Mouse (Mus musculus): ENCODE results near the gene Naxe.

Gene Naxe

DNA sequence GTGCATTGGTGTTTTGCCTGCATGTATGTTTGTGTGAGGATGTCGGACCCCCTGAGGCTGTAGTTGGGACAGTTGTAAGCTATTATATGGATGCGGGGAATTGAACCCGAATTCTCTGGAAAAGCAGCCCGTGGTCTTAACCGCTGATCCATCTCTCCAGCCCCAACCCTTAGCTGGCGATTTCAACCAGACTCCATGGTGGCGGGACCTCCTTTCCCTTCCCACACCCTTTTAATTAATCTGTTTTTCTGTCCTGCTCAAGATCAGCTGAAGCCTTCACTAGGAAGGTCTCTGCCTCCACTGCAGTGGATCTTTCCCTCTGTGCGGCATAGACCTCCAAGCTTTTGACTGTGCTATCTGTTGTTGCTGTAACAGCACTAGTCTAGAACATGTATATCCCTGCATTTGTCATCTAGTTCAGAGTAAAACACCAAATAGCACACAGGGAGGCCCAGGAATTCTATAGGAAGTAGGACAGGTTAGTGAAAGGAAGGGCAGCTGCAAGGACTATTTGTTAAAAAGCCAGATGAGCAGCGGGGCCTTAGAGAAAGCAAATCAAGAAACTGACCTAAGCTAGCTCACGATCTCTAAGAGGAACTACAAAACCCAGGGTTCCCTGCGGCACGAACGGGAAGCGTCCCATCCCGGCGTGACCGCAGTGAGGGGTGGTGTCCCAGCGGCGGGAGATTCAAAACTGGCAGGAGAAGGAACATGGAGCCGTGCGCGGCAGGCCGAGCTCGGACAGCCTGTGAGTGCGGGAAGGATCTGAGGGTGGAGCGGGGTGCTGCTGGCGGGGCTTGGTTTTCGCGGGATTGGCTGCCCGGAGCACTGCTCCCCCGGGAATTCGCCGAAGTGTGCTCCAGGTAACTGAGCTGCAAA, 23.3 kb upstream of the Naxe start, which contains the start of gene Iqgap3:
Gene Iqgap3 (plus strand): TSS at position 627 of the 879 bp plus-strand sequence.
- no peaks in the 10 kb centered on the region for H3K36me3 ChIP-seq (ENCODE audit: control insufficient read depth, insufficient read depth, low read length, poor library complexity, severe bottlenecking)
- no peaks in the 10 kb centered on the region for H3K27me3 ChIP-seq (ENCODE audit: control insufficient read depth, insufficient read depth, low read length, poor library complexity, severe bottlenecking)
- DNase-seq (ENCODE audit: low read depth, low spot score): peak; percentile 89

DNA sequence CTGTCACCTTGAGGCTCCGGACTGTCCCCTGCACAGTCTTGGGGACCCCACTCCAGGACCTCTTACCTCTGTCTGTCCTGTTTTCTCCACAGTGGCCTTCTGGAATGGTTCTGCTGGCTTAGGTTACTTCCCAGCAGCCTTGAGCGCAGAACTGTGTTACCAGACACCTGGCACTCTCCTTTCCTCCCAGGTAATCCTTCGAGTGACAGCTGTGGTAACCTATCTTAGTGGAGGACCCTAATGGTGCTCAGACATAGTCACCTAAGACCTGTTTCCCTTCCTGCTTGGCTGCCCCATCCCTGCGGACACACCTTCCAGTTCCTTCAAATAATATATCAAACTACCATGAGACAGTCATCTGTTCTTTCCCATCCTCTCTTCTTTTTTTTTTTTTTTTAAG, 19.9 kb upstream of the Naxe start, which contains the start of gene Ttc24:
Gene Ttc24 (minus strand): TSS at position 101 of the 400 bp plus-strand sequence.
- DNase-seq (ENCODE audit: low read depth, low spot score): no peak
- H3K27me3 ChIP-seq (ENCODE audit: control insufficient read depth, insufficient read depth, low read length, poor library complexity, severe bottlenecking): no peaks in the 10 kb centered on the region
- no peaks in the 10 kb centered on the region for H3K36me3 ChIP-seq (ENCODE audit: control insufficient read depth, insufficient read depth, low read length, poor library complexity, severe bottlenecking)

DNA sequence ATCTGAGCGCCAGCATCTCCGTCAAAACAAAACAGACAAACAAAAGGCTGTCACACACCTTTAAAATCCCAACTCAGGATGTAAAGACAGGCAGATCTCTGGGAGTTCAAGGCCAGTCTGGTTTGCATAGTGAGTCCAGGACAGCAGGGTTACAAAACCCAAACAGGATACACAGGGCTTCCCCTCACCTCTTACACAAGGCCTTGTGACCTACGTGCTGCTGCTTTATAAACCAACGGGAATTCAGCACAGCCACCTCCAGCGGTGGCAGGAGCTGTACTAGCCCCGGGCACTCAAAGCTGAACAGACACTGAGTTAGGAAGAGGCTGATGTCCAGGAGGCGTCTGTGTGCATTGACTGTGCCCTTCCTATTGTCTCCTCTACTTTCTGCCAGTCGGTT, 19.1 kb upstream of the Naxe start:
- DNase-seq (ENCODE audit: low read depth, low spot score): no peak
- Histone ChIP-seq H3K27me3 (ENCODE audit: control insufficient read depth, insufficient read depth, low read length, poor library complexity, severe bottlenecking) (no peaks in the 10 kb centered on the region), H3K36me3 (ENCODE audit: control insufficient read depth, insufficient read depth, low read length, poor library complexity, severe bottlenecking) (no peaks in the 10 kb centered on the region)

DNA sequence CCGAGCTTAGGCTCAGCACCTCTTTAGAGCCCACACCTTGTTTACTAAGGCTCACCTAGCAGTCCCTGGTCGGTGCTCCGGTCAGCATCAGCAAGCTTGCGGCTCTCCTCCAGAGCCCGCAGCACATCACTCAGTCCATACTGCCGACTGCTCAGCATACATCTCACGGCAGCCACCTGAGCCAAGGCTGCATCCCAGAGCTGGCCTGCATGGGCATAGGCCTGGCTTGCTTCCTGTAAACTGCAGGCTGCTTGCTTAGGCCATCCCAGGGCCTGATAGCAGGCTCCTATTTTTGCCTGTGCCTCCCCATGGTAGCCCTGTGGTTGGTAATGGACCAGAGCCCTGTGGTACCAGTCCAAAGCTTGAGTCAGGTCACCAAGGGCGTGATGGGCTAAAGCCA, 16.5 kb upstream of the Naxe start:
- Histone ChIP-seq H3K27me3 (ENCODE audit: control insufficient read depth, insufficient read depth, low read length, poor library complexity, severe bottlenecking) (no peaks in the 10 kb centered on the region), H3K36me3 (ENCODE audit: control insufficient read depth, insufficient read depth, low read length, poor library complexity, severe bottlenecking) (no peaks in the 10 kb centered on the region)
- DNase-seq (ENCODE audit: low read depth, low spot score): no peak

- Histone ChIP-seq H3K27me3 (ENCODE audit: control insufficient read depth, insufficient read depth, low read length, poor library complexity, severe bottlenecking) (no peaks in the 10 kb centered on the region), H3K36me3 (ENCODE audit: control insufficient read depth, insufficient read depth, low read length, poor library complexity, severe bottlenecking) (no peaks in the 10 kb centered on the region)
Observed at GRCm38 (mm10) chr3:88074351-88074750, 16.1 kb upstream of the Naxe start.

GRCm38 (mm10) chr3:88073631-88074030, 15.3 kb upstream of the Naxe start:
- Histone ChIP-seq H3K27me3 (ENCODE audit: control insufficient read depth, insufficient read depth, low read length, poor library complexity, severe bottlenecking) (no peaks in the 10 kb centered on the region), H3K36me3 (ENCODE audit: control insufficient read depth, insufficient read depth, low read length, poor library complexity, severe bottlenecking) (no peaks in the 10 kb centered on the region)
- no peak for DNase-seq (ENCODE audit: low read depth, low spot score)

More at GRCm38 (mm10) chr3:88074351-88074750, 16.1 kb upstream of the Naxe start:
- no peak for DNase-seq (ENCODE audit: low read depth, low spot score)

DNA sequence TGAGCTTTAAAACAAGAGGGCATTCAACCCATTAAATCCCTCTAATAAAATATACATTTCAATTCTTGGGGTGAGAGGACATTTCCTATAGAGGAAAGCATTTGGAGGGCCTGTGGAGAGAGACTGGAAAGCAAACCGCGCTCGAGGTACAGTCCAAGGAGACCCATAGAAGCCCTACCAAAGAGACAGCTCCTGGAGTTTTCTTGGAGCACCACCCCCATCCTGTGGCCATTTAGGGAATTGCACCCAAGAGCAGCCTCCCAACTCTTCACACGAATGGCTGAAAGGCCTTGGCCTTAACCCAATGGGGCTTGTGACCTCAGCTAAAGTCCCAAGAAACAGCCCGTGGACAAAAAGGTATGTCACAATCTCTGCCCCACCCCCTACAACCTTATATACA, 13.5 kb upstream of the Naxe start:
- H3K27me3 ChIP-seq (ENCODE audit: control insufficient read depth, insufficient read depth, low read length, poor library complexity, severe bottlenecking): no peaks in the 10 kb centered on the region
- peak; percentile 86 for DNase-seq (ENCODE audit: low read depth, low spot score)
- no peaks in the 10 kb centered on the region for H3K36me3 ChIP-seq (ENCODE audit: control insufficient read depth, insufficient read depth, low read length, poor library complexity, severe bottlenecking)

GRCm38 (mm10) chr3:88068386-88068785, 10.1 kb upstream of the Naxe start:
- Histone ChIP-seq H3K36me3 (ENCODE audit: control insufficient read depth, insufficient read depth, low read length, poor library complexity, severe bottlenecking) (no peaks in the 10 kb centered on the region), H3K27me3 (ENCODE audit: control insufficient read depth, insufficient read depth, low read length, poor library complexity, severe bottlenecking) (no peaks in the 10 kb centered on the region)
- DNase-seq (ENCODE audit: low read depth, low spot score): no peak

DNA sequence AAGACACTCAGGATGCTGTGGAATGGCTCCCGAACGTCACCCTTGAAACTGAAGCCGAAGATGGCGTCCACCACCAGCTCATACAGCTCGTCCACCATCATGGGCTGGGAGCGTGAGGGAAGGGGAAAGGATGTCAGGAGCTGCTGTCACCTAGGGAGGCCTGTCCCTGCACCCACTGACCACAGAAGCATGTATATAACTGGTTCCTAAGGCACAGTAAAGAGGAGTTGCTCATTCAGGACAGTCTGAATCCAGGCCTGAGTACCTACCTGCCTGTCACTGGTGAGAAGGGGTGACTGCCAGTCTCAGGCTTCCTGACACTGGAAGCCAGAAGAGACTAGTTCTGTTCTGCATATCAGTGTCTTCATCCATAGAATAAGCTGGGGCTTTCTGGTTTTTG, 1.3 kb downstream of the Naxe start:
- H3K36me3 ChIP-seq (ENCODE audit: control insufficient read depth, insufficient read depth, low read length, poor library complexity, severe bottlenecking): peaks cover 2% of the 10 kb centered on the region
- no peaks in the 10 kb centered on the region for H3K27me3 ChIP-seq (ENCODE audit: control insufficient read depth, insufficient read depth, low read length, poor library complexity, severe bottlenecking)
- no peak for DNase-seq (ENCODE audit: low read depth, low spot score)

DNA sequence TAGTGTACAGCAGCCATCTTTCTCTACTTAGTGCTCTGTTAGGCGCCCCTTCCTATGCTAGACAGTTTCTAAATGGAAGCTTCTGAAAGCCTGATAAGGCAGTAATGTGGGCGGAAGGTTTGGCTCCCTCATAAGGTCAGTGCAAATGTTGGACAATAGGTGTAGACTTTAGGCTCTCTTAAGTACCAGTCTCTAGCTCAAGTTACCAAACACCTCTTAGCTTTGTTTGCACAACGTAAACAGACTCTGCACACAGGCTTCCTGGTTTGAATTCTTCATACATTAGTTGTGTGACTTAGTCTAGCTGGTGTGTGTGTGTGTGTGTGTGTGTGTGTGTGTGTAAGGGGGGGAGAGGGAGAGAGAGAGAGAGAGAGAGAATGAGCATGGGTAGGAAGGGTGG, 8.8 kb downstream of the Naxe start:
- no peaks in the 10 kb centered on the region for H3K27me3 ChIP-seq (ENCODE audit: control insufficient read depth, insufficient read depth, low read length, poor library complexity, severe bottlenecking)
- DNase-seq (ENCODE audit: low read depth, low spot score): no peak
- no peaks in the 10 kb centered on the region; the same call in none of the 2 replicates for H3K36me3 ChIP-seq (ENCODE audit: control insufficient read depth, insufficient read depth, low read length, poor library complexity, severe bottlenecking)

- H3K27me3 ChIP-seq (ENCODE audit: control insufficient read depth, insufficient read depth, low read length, poor library complexity, severe bottlenecking): no peaks in the 10 kb centered on the region
- no peaks in the 10 kb centered on the region; the same call in 1 of the 2 replicates for H3K36me3 ChIP-seq (ENCODE audit: control insufficient read depth, insufficient read depth, low read length, poor library complexity, severe bottlenecking)
- peak; percentile 96 for DNase-seq (ENCODE audit: low read depth, low spot score)
Observed at GRCm38 (mm10) chr3:88042661-88043421, 15.5 kb downstream of the Naxe start, which contains the start of gene Gpatch4. TSS of gene Gpatch4 (plus strand) at chr3:88043108.

GRCm38 (mm10) chr3:88035561-88036293, 22.6 kb downstream of the Naxe start:
- Histone ChIP-seq H3K36me3 (ENCODE audit: control insufficient read depth, insufficient read depth, low read length, poor library complexity, severe bottlenecking) (no peaks in the 10 kb centered on the region), H3K27me3 (ENCODE audit: control insufficient read depth, insufficient read depth, low read length, poor library complexity, severe bottlenecking) (no peaks in the 10 kb centered on the region)
- no peak for DNase-seq (ENCODE audit: low read depth, low spot score)

- Histone ChIP-seq H3K36me3 (ENCODE audit: control insufficient read depth, insufficient read depth, low read length, poor library complexity, severe bottlenecking) (no peaks in the 10 kb centered on the region), H3K27me3 (ENCODE audit: control insufficient read depth, insufficient read depth, low read length, poor library complexity, severe bottlenecking) (no peaks in the 10 kb centered on the region)
- DNase-seq (ENCODE audit: low read depth, low spot score): no peak
Observed at GRCm38 (mm10) chr3:88033506-88033905, 24.8 kb downstream of the Naxe start.

- H3K27me3 ChIP-seq (ENCODE audit: control insufficient read depth, insufficient read depth, low read length, poor library complexity, severe bottlenecking): no peaks in the 10 kb centered on the region
- no peak for DNase-seq (ENCODE audit: low read depth, low spot score)
Observed at GRCm38 (mm10) chr3:88030608-88031395, 27.5 kb downstream of the Naxe start.

More at GRCm38 (mm10) chr3:88030608-88031395, 27.5 kb downstream of the Naxe start:
- H3K36me3 ChIP-seq (ENCODE audit: control insufficient read depth, insufficient read depth, low read length, poor library complexity, severe bottlenecking): no peaks in the 10 kb centered on the region
